Mouse (Mus musculus) thymus, adult 2 months (tissue): ENCODE measurements around the gene Tmem239. TPM values are rescaled to one million over a fixed set of nuclear protein-coding genes. Genes with fewer than 3 reads are reported as not detected.

Source experiments
- DNase-seq: peaks from one replicate; pipeline ENCODE4 v3.0.0; 2021
- H3K27ac ChIP-seq: fragments of 200-500 bp; 2 replicates; pipeline ENCODE4 v1.5.1; 2012; ENCODE audit warnings: low read length, control low read depth; ENCODE audit not compliant: control insufficient read depth, insufficient read depth
- H3K27me3 ChIP-seq: fragments of 200-500 bp; 2 replicates; pipeline ENCODE4 v1.6.1; 2012; ENCODE audit warnings: mild to moderate bottlenecking, low read length, moderate library complexity, mixed read lengths; ENCODE audit not compliant: control insufficient read depth, insufficient read depth
- H3K36me3 ChIP-seq: fragments of 200-500 bp; 2 replicates; pipeline ENCODE4 v1.6.1; 2012; ENCODE audit warnings: mild to moderate bottlenecking, low read length, moderate library complexity; ENCODE audit not compliant: control insufficient read depth, insufficient read depth
- H3K4me1 ChIP-seq: fragments of 200-500 bp; replicated peaks from 2 replicates; pipeline ENCODE4 v1.6.1; 2012; ENCODE audit warnings: low read length; ENCODE audit not compliant: control insufficient read depth, insufficient read depth
- H3K4me3 ChIP-seq: fragments of 200-500 bp; 2 replicates; pipeline ENCODE4 v1.5.1; 2012; ENCODE audit warnings: mild to moderate bottlenecking, low read length, control low read depth, moderate library complexity; ENCODE audit not compliant: control insufficient read depth, insufficient read depth
- CTCF ChIP-seq: fragments of 200-500 bp; IDR thresholded peaks from 2 replicates; pipeline ENCODE4 v1.5.1; 2012; ENCODE audit warnings: mild to moderate bottlenecking, control low read depth, low read length, moderate library complexity, borderline replicate concordance; ENCODE audit not compliant: control insufficient read depth, poor library complexity, insufficient read depth; ENCODE audit errors: extremely low read depth
- POLR2A ChIP-seq: fragments of 200-500 bp; IDR thresholded peaks from 2 replicates; pipeline ENCODE4 v1.6.1; 2012; ENCODE audit warnings: mild to moderate bottlenecking, low read length, control low read depth, moderate library complexity; ENCODE audit not compliant: control insufficient read depth, poor library complexity, insufficient read depth; ENCODE audit errors: extremely low read depth
- WGBS: fragments of 180-500 bp; shearing (Covaris S2); methylation state at CpG from one replicate; pipeline ENCODE4 v1.1.7; 2018; 5-methylcytosine and 5-hydroxymethylcytosine counted together
- polyA plus RNA-seq: library from polyadenylated mRNA; depleted of rRNA; stranded (reverse); fragments of >200 nt; gene quantifications from 2 replicates; pipeline ENCODE4 v1.2.3, GENCODE M21; 2012

Tmem239 gene
- polyA plus RNA-seq, 1 experiment: not detected

DNA sequence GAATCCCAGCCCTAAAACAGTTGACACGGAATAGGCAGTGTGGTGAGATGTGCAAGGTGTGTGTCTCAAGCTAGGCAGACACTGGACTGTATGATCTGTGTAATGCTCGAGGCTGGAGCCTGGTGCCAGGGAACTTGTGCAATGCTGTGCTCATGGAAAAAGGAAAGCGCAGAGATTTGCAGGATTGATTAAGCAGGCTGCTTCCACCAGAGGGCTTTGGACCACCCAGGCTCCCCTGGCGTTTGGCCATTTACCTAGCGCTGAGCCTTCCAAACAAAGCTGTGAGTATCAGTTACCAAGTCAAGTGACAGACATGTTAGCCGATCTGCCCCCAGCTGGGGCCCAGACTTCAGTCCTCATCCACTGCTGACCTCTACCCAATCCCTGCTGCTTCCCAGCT lies 1.9 kb downstream of the Tmem239 start:
- TF ChIP-seq CTCF (no peak), POLR2A (no peak)
- H3K36me3 ChIP-seq: no peaks in the 10 kb centered on the region
- H3K27me3 ChIP-seq: no peaks in the 10 kb centered on the region; the same call in 1 of the 2 replicates
- DNase-seq: no peak
- H3K4me3 ChIP-seq: no peak overlapping the region
- 77% methylated on average over 6 of the region's 6 CpGs for WGBS
- no peaks in the 10 kb centered on the region for H3K4me1 ChIP-seq
- no peak overlapping the region for H3K27ac ChIP-seq

DNA sequence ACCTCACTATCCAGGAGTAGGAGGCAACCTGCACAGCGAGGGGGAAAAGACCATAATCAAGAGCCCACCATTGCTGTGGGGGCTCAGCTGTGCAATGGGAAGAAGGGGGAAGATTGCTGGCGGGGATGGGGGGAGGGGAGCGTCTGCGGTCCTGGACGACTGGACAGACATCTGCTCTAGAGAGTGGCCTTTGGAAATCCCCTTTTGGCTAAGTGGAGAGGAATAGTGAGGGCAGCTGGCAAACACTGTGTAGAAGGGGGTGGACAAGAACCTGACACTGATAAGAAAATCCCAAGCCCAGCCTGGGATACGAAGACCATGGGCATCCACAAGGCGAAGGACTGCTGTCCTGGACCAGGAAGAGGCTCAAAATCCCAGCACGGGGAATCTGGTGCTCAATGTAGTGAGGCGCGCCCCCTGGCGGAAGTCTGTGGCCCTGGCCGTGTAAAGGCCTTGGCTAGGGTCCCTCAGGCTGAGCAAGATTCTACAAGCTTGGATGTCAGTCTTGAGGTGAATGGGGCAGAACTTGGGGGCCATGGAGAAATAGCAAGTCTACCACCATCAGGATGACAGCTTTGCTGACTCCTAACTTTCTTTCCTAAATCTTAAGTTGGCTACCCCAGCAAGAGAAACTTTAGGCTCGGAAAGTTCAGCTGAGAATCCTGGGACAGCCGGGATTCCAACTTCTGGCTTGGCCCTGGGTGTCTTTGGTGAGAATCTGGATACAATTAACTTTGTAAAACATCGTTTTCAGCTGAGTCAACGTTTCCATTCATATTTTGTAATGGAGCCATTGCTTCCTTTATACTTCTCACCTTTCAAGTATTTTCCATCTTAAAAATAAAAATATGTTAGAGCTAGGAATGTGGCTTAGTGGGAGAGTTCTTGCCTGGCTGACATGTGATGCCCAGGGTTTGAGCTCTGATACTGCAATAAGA lies 5.5 kb downstream of the Tmem239 start:
- no peak overlapping the region for H3K4me3 ChIP-seq
- 32% methylated on average over 16 of the region's 16 CpGs for WGBS
- H3K27ac ChIP-seq: no peak overlapping the region
- no peaks in the 10 kb centered on the region for H3K36me3 ChIP-seq
- no peaks in the 10 kb centered on the region for H3K27me3 ChIP-seq
- TF ChIP-seq POLR2A (no peak), CTCF (peak; percentile 96)
- DNase-seq: peak; percentile 73
- H3K4me1 ChIP-seq: no peaks in the 10 kb centered on the region

DNA sequence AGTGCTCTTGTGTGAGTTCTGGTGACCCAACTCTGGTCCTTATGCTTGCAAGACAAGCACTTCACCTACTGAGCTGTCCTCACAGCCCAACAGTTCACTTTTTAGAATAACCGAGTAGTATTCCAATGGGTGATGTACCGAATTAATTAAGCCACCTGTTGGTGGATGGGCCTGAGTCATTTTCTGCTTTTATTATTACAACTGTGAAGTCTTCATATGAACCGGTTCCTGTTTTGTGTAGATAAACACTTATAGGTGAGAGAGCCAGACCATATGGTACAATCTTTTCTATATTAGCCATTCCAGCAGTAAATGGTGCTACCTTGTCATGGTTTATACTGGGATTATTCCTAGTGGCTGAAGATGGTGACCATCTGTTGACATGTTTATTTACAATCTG lies 6.5 kb downstream of the Tmem239 start:
- Histone ChIP-seq H3K4me1 (no peaks in the 10 kb centered on the region), H3K4me3 (no peak overlapping the region), H3K27ac (no peak overlapping the region), H3K27me3 (no peaks in the 10 kb centered on the region), H3K36me3 (no peaks in the 10 kb centered on the region)
- no peak for TF ChIP-seq CTCF
- TF ChIP-seq POLR2A: no peak
- no peak for DNase-seq
- WGBS: 93% methylated on average over 3 of the region's 3 CpGs

DNA sequence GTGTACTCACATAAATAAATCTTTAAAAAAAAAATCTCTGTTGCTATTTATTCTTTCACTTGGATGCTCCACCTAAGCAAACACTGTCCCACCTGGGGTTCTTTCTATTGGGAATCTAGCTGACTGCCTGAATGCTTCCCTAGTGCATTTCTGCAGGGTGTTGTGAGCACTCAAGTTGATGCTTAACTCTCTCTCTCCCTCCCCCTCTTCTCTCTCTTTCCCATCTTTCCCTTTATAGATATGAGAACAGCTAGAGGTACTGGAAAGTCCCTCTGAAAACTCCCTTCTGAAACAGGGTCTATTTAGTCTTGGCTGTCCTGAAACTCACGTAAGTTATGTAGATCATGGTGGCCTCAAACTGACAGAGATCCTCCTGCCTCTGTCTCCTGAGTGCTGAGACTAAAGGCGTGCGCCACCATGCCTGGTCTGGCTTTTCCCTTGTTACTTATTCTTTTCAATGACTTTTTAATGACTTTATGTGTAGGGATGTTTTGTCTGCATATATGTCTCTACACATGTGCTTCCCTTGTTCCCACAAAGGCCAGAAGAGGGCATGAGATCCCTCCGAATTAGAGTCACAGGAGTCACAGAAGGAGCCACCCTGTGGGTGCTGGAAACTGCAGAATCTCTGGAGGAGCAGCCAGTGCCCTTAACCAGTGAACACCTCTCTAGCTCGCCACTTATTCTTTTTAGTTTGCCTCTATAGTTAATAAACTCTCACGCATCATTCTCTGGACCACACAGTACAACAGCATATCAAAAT lies 8.0 kb downstream of the Tmem239 start:
- Histone ChIP-seq H3K4me1 (no peaks in the 10 kb centered on the region), H3K27me3 (no peaks in the 10 kb centered on the region), H3K36me3 (no peaks in the 10 kb centered on the region), H3K4me3 (no peak overlapping the region), H3K27ac (no peak overlapping the region)
- DNase-seq: no peak
- 84% methylated on average over 6 of the region's 6 CpGs for WGBS
- TF ChIP-seq POLR2A (no peak), CTCF (no peak)

DNA sequence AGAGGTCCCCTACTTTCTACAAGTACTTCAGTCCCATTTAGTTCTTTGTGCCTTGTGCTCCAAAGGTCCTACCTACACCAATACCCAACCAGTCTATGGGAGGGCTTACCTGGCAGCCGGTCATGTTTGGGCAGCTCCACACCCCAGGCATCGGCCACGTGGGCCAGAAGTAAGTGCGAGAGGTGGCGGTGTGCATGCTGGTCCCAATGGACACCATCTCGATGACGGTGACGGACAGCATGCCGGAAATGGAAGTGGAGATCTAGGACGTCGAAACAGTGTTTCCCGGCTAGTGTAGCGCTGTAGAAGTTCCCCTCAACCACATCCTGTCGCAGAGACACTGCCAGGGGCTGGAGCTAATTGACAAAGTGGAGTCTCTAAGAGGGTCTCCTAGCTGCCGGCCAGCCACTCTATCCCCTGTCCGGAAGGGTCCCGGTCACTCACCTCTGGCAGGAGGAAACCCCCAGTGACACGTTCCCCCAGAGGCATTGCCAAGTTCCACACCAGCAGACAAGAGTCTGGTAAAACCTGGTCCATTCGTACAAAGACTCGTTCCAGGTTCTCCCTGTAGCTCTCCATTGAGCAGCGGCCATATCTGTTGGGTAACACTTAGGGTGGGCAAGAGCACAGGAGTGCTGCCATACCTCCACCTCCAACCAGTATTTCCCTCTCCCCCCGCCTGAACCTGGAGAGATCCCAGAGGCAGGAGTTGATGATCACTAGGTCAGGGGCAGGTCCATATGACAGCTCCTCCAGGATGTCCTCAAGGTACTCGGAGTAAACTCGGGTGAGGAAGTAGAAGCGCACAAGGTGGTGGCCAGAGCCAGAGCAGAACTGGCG lies 15.7 kb downstream of the Tmem239 start:
- no peak for DNase-seq
- 95% methylated on average over 26 of the region's 26 CpGs for WGBS
- Histone ChIP-seq H3K27me3 (no peaks in the 10 kb centered on the region), H3K4me3 (no peak overlapping the region), H3K4me1 (peaks cover 7% of the 10 kb centered on the region), H3K36me3 (no peaks in the 10 kb centered on the region), H3K27ac (no peak overlapping the region)
- TF ChIP-seq CTCF: no peak
- no peak for TF ChIP-seq POLR2A
